Mouse (Mus musculus) cerebellum, adult 9-10 months (tissue): ENCODE results near the gene Parp16.
"Not testable (repeated sequence)": the region's sequence is repeated elsewhere in the genome, so short reads cannot be mapped to it uniquely, and the experiment has no call there.

ENCODE experiments used
- DNase-seq: peaks from one replicate; pipeline ENCODE4 v3.0.0; 2022

The Parp16 gene

GRCm38 (mm10) chr9:65214425-65214777 lies 19.2 kb downstream of the Parp16 start:
- DNase-seq = no peak

DNA sequence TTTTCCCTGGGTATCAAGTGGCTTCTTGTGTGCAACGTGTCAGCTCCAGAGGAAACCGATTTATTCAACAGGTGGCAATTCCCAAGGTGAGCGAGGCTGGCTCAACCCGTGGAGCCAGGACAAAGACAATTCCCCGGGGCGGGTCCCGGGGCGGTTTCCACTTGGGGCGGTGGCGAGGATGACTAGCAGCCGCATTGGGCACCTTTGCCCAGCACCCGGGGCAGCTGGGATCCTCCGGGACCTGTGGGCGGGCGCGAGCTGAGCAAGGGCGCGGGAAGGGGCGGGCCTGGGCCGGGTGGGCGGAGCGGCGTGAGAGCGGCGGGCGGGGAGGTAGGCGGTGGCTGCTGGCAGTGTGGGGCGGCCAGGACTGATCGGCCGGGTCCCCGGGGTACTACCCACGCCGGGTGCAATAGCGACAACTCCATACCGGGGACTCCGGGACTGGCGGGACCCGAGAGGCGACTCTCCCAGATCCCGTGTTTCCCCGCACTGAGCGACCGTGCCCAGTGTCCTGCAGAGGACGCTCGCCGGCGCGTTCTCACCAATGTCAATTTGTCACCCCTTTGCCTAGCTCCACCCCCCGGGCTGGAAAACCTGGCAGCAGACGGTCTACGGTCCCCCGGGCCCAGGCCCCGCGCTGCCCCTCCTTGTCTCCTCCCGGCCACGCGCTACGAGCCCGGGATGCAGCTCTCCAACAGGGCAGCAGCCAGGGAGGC lies 19.8 kb downstream of the Parp16 start:
- DNase-seq = peak; percentile 89

- DNase-seq = no peak
Measured at GRCm38 (mm10) chr9:65215494-65216126, 20.5 kb downstream of the Parp16 start.

DNA sequence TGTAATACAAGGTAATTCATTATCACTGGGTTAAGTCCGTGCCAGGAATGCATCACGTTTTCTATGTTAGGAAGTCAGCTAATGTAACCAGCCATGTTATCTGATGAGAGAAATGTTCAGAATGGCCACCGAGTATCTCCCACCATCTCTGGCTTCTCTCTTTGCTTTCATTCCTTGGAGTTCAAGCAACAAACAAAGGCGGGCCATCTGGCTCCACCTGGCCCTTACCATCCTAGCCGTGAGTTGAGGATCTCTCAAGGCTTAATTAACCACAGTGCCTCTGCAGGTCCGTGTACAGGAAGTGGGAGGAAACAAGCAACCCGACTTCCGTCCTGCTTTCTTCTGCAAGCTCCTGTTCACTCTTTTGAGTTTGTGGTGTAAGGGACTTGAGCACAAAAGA lies 21.8 kb downstream of the Parp16 start:
- DNase-seq = no peak

DNA sequence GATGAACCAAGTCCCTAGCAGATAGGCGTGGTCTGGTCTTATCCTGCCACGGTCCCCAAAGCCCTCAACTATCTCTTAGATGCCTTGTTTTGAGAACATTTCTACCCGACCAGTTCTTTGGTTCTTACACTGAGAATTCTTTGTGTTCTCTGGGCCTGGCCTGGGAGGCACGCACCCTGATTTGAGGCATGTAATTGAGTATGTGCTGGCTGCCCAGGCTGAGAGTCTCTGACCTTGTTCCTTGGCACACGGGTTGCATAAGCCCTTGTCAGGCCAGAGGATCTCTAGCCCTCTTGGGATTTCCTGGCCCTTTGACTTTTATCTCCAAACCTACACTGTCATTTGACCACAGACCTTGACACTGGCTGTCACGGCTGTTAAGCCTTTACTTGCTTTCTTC lies 22.5 kb downstream of the Parp16 start:
- DNase-seq = no peak

DNA sequence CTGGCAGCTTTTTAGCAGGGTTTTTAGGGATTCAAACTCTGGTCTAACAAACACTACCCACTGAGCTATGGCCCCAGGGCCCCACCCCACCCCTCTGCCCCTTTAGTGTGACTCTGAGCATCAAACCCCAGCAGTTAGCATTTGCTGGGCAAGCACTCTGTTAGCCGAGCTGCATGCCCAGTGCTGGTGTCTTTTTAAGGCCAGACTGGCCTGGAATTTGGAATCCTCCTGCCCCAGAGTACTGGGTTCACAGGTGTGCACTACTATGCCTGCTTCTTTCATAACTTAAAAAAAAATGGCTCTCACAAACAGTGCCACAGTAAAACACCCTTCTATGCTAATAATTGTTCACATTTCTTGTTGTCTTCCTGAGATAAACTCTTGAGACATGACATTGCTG lies 23.8 kb downstream of the Parp16 start:
- DNase-seq = no peak

DNA sequence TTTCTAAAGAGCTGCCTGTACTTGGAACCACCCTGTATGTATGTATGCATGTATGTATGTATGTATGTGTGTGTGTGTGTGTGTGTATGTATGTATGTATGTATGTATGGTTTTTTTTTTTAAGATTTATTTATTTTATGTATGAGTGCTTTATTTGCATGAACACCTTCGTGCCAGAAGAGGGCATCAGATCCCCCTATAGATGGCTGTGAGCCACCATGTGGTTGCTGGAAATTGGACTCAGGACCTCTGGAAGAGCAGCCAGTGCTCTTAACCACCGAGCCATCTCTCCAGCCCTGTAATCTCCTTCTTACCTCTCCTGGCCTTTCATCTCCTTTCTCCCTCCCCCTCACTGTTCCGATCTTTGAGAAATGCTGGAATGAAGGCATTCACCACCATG lies 25.2 kb downstream of the Parp16 start:
- DNase-seq = not testable (repeated sequence)

GRCm38 (mm10) chr9:65223927-65224326 lies 28.8 kb downstream of the Parp16 start:
- DNase-seq = no peak

DNA sequence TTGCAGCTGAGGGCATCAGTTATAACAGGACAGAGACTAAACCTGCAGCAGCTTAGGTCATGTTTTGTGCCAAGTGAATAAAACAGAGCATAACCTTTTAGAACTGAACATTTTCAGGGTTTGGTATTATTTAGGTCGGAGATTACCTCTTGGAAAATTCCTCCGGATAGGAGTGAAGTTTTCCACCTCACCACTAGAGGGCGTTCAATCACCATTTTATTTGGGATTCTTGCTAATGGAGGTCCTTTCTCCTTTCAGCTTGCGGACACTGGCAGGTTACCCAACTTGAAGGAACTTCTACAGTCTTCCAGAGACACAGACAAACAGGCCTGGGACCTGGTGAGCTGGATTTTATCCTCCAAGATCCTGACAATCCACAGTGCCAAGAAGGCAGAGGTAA lies 30.6 kb downstream of the Parp16 start:
- DNase-seq = peak; percentile 41

DNA sequence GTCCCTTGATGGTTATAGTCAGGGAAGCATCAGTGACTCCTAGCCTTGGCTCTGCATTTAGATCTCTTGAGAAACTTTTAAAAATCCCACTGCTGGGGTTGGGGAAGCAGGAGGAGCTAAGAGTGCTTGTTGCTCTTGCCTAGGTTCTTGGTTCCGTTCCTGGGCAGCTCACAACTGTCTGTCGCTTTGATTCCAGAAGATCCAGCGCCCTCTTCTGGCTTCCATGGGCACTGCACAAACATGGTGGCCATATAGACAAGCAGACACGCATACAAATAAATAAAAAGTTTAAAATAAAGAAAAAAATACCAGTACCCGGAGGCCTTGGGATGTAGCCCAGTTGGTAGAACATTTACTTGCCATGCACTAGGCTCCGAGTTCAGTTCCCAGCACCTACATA lies 35.1 kb downstream of the Parp16 start:
- no peak for DNase-seq

- DNase-seq = no peak
Measured at GRCm38 (mm10) chr9:65231284-65231683, 36.1 kb downstream of the Parp16 start.

- no peak for DNase-seq
Measured at GRCm38 (mm10) chr9:65233243-65233985, 38.3 kb downstream of the Parp16 start.

- no peak for DNase-seq
Measured at GRCm38 (mm10) chr9:65234734-65235133, 39.6 kb downstream of the Parp16 start.

DNA sequence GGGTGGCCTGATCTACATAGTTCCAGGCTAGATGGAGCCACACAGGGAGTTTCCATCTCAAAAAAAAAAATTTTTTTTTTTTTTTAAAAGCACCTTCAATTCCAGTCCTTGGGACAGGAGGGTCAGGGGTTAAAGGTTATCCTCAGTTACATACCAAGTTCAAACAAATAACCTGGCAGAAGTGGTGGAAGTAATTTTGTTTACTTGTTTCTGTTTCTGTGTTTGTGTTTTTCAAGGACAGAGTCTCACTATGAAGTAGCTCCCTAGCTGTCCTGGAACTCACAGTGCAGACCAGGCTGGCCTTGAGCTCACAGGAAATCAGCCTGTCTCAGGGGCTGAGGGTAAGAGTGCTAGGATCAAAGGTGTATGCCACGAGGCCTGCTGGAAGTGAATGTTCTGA lies 40.4 kb downstream of the Parp16 start:
- no peak for DNase-seq

DNA sequence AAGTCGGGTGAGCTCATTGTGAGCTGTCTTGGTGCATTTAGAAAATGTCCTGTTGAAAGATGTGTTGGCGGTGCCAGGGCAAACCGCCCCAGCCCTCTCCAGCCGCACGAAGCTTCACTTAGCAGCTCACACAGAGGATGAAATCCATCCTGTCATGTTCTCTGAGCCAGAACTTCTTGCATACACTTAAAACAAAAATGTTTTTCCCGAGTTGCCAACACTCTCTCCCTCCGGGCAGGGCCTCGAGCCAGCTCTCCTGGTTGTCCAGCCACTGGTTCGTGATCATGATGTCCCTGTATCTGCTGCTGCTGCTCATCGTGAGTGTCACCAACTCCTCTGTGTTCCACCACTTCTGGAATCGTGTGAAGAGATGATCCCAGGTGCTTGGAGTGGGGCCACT lies 42.5 kb downstream of the Parp16 start:
- DNase-seq = no peak

DNA sequence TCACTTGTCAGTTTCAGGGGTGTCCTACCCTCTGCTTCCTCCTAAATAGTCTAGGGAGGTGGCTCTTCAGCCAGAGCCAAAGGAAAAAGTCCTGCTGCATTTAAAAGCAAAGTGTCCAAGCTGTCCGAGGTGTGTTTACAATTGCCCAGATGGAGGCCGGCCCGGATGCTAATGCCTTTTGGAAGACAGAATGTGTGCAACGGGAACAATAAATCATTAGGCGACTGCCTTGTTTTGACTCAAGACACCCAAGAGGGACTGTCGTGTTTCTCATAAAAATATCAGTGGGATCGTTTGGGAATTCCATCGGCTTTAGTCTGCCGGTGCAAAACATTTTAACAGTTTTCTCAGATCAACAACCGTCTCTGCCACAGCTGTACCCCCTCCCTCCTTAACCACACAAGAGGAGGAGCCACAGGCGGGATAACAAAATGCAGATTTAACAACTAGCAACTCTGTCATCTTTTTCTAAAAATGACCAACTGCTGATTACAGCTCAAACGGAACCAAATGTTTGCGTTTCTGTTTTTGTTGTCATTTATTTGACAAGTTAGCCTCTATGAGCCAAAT lies 43.1 kb downstream of the Parp16 start:
- DNase-seq = no peak

DNA sequence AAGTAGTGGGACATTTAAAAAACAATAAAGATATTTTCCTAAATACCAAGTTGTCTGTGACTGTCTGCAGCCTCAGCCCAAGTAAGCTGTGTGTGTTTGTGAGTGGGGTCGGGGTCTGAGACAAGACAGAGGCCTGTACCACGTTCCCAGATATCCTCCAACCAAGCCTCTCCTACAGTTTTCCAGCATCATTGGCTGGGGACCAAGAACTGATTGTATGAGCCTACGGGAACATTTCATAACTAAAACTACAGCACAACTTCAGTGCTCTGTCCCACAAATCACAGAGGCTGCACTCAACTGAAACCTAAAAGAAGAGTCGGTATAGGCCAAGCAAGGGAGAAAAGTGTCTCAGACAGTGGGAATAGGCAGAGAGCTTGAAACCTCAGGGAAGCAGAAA lies 44.0 kb downstream of the Parp16 start:
- DNase-seq = no peak

DNA sequence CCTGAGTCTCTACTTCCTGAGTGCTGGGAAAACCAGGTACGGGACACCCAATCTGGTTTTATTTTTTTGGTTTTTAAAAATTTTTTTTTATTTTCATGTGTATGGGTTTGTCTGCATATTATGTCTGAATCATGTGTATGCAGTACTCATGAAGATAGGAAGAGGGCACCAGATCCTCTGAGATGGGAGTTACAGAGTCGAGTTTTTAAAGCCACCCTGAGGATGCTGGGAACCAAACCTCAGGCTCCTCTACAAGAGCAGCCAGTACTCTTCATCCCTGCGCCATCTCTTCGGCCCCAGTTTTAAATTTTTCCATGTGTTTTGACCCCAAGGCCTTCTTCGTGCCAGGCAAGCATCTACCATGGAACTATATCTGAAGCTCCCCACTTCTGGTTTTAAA lies 44.6 kb downstream of the Parp16 start:
- no peak for DNase-seq

DNA sequence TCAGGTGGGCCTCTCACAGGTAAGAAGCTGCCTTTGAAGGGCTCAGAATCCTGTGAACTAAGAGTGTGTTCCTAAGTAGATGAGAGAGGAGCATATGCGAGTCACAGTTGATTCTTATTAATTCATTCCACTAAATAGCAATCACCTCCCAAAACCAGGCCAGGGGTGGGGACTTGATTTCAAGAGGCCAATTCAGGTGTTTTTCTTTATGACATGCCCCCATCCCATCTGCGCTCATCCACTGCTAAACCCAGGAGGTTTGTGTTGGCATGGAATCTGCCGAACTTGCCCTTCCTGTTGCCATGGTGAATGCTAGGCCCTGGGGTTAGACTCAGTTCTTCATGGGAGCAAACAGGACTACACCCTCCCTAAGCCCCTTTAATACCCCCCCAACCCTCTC lies 45.4 kb downstream of the Parp16 start:
- DNase-seq = no peak

- no peak for DNase-seq
Measured at GRCm38 (mm10) chr9:65241973-65242372, 46.8 kb downstream of the Parp16 start.

- DNase-seq = no peak
Measured at GRCm38 (mm10) chr9:65243249-65243648, 48.1 kb downstream of the Parp16 start.

- no peak for DNase-seq
Measured at GRCm38 (mm10) chr9:65244036-65244806, 49.1 kb downstream of the Parp16 start.
